Mouse (Mus musculus) MEL (cell line): ENCODE data around the gene Mcoln1.

ENCODE experiments used
- BHLHE40 ChIP-seq: IDR thresholded peaks from 2 replicates; pipeline ENCODE4 v1.6.1; 2012; ENCODE audit warnings: low read depth, mild to moderate bottlenecking, inconsistent platforms, low read length, improper control_type of control experiment, borderline replicate concordance
- CTCF ChIP-seq, 3 experiments: IDR thresholded peaks in 2 of 3; conservative IDR thresholded peaks in 1 of 3; 2 replicates each; pipeline ENCODE4 v1.5.1; 2011 to 2012; ENCODE audit warnings: low read length in 3 of 3, low read depth in 2 of 3, mild to moderate bottlenecking in 2 of 3, improper control_type of control experiment in 1 of 3, inconsistent platforms in 1 of 3, mixed read lengths in 1 of 3, moderate library complexity in 1 of 3; ENCODE audit not compliant: control insufficient read depth in 1 of 3, insufficient read depth in 1 of 3, poor library complexity in 1 of 3, severe bottlenecking in 1 of 3
- JUND ChIP-seq: IDR thresholded peaks from 2 replicates; pipeline ENCODE4 v1.6.1; 2011; ENCODE audit warnings: low read depth, mild to moderate bottlenecking, improper control_type of control experiment, low read length
- MYC ChIP-seq: IDR thresholded peaks from 2 replicates; pipeline ENCODE4 v1.6.1; 2011; ENCODE audit warnings: low read depth, mild to moderate bottlenecking, low read length, improper control_type of control experiment, moderate library complexity
- TCF12 ChIP-seq: IDR thresholded peaks from 2 replicates; pipeline ENCODE4 v1.6.1; 2014; ENCODE audit warnings: low read depth, mild to moderate bottlenecking, inconsistent platforms, low read length, improper control_type of control experiment, moderate library complexity

GRCm38 (mm10) chr8:3500235-3501090 lies at the start of gene Mcoln1:
- no peak for TF ChIP-seq MYC
- TF ChIP-seq BHLHE40, result peak; percentile 90
- peak in 2 of 3 experiments; percentile 1 to 2; a peak in 1 of 6 replicates for TF ChIP-seq CTCF (IDR thresholded peaks at IDR 0.05 in 2 of 3, conservative IDR thresholded peaks at IDR 0.05 in 1 of 3; ENCODE audit: control insufficient read depth in 1 of 3, insufficient read depth in 1 of 3, low read depth in 2 of 3, low read length in 3 of 3, poor library complexity in 1 of 3, severe bottlenecking in 1 of 3)
- TF ChIP-seq JUND, result no peak
- peak; percentile 28; the same call in 1 of the 2 replicates for TF ChIP-seq TCF12
